13 mouse cellular contexts compared by ENCODE assay signal in the genomic region with DNA sequence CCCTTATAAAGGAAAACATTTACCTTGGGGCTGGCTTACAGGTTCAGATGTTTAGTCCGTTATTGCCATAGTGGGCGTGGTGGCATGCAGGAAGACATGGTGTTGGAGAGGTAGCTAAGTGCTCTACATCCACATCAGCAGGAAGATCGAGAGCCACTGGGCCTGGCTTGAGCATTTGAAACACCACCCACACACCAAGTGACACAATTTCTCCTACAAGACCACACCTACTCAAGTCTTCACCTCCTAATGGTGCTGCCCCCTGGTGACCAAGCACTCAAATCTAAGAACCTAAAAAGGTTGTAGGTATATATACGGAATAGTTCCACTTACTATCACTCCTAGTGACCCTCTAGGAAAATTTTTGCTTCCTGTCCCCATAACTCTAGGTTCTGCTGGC. TPM values are rescaled to one million over a fixed set of nuclear protein-coding genes. Genes with fewer than 3 reads are reported as not detected.
DNase-seq lines count a peak whose midpoint lies in the region; ATAC-seq and TF ChIP-seq lines count a peak whose summit lies in the region.
"Had no signal": no experiment of that assay in that cellular context is flagged by ENCODE, and none has a peak within 500 bp of the region (broad histone marks: within the 10 kb centered on the region; RNA-seq: fewer than 3 reads in every experiment).

No protein-coding gene starts in this region.

- no peaks in the 10 kb centered on the region for H3K27me3 ChIP-seq in forebrain, postnatal 0 days (ENCODE audit: insufficient read depth, low read length)
- no peaks in the 10 kb centered on the region for H3K27me3 ChIP-seq in forebrain, embryonic 13.5 days
- H3K27me3 ChIP-seq: forebrain, embryonic 15.5 days; midbrain, embryonic 13.5 days had no signal

- no peaks in the 10 kb centered on the region for H3K4me1 ChIP-seq in forebrain, postnatal 0 days (ENCODE audit: insufficient read depth)
- no peaks in the 10 kb centered on the region for H3K4me1 ChIP-seq in forebrain, embryonic 13.5 days
- H3K4me1 ChIP-seq in cortical plate, adult 2 months (ENCODE audit: control insufficient read depth, insufficient read depth, low read length), result no peaks in the 10 kb centered on the region
- H3K4me1 ChIP-seq: forebrain, embryonic 15.5 days; midbrain, embryonic 13.5 days had no signal

- no peak overlapping the region for H3K4me2 ChIP-seq in forebrain, postnatal 0 days (ENCODE audit: low read depth)
- no peak overlapping the region for H3K4me2 ChIP-seq in forebrain, embryonic 13.5 days
- H3K4me2 ChIP-seq: forebrain, embryonic 15.5 days; midbrain, embryonic 13.5 days had no signal

- no peak overlapping the region for H3K27ac ChIP-seq in forebrain, postnatal 0 days (ENCODE audit: low read depth, low read length)
- H3K27ac ChIP-seq in forebrain, embryonic 13.5 days, result no peak overlapping the region
- H3K27ac ChIP-seq in cortical plate, adult 2 months (ENCODE audit: insufficient read depth, low read length), result no peak overlapping the region
- H3K27ac ChIP-seq: forebrain, embryonic 15.5 days; left cerebral cortex, adult 2 months; midbrain, embryonic 13.5 days had no signal

- no peak for ATAC-seq in forebrain, postnatal 0 days
- no peak for ATAC-seq in forebrain, embryonic 13.5 days
- ATAC-seq: forebrain, embryonic 15.5 days; inflammation-experienced regulatory T-cells, adult 6 months; midbrain, embryonic 13.5 days had no signal

- WGBS in forebrain, postnatal 0 days, result 86% methylated on average over 4 of the region's 4 CpGs
- WGBS in forebrain, embryonic 13.5 days, result 89% methylated on average over 4 of the region's 4 CpGs

- H3K4me3 ChIP-seq in forebrain, postnatal 0 days (ENCODE audit: low read depth, low read length), result no peak overlapping the region
- H3K4me3 ChIP-seq in forebrain, embryonic 13.5 days, result no peak overlapping the region
- H3K4me3 ChIP-seq in cortical plate, adult 2 months (ENCODE audit: insufficient read depth, low read length), result no peak overlapping the region
- H3K4me3 ChIP-seq: forebrain, embryonic 15.5 days; left cerebral cortex, adult 2 months; midbrain, embryonic 13.5 days had no signal

- H3K9me3 ChIP-seq in forebrain, postnatal 0 days (ENCODE audit: low read length), result no peaks in the 10 kb centered on the region
- H3K9me3 ChIP-seq in forebrain, embryonic 13.5 days (replicated peaks), result no peaks in the 10 kb centered on the region
- H3K9me3 ChIP-seq: forebrain, embryonic 15.5 days; midbrain, embryonic 13.5 days had no signal

- H3K36me3 ChIP-seq in forebrain, postnatal 0 days (ENCODE audit: insufficient read depth), result peaks cover 54% of the 10 kb centered on the region
- H3K36me3 ChIP-seq in forebrain, embryonic 13.5 days (ENCODE audit: poor library complexity, severe bottlenecking), result peaks cover 51% of the 10 kb centered on the region

- 0 out of 2 replicates have a peak, but pooled peaks have one; percentile 12 for TF ChIP-seq CTCF in forebrain, postnatal 0 days (IDR thresholded peaks at IDR 0.05; ENCODE audit: low read depth)
- TF ChIP-seq CTCF in cortical plate, adult 2 months (IDR thresholded peaks at IDR 0.05; ENCODE audit: extremely low read depth, insufficient read depth, low read length), result 0 out of 2 replicates have a peak, but pooled peaks have one; percentile 5

- no peak overlapping the region for H3K9ac ChIP-seq in forebrain, postnatal 0 days
- no peak overlapping the region for H3K9ac ChIP-seq in forebrain, embryonic 13.5 days
- H3K9ac ChIP-seq: forebrain, embryonic 15.5 days; midbrain, embryonic 13.5 days had no signal

- DNase-seq in forebrain, postnatal 0 days, result no peak
- peak; percentile 40 for DNase-seq in A20 (ENCODE audit: low read depth, low spot score)
- DNase-seq in lung, postnatal 14 days, result peak; percentile 9
- no peak for DNase-seq in adrenal gland, adult (ENCODE audit: inconsistent age in 2 of 2, low spot score in 1 of 2)
- DNase-seq in cerebellum, postnatal 4 days (ENCODE audit: low spot score in 2 of 2), result no peak
- no peak for DNase-seq in left cerebral cortex, adult 8-10 months (ENCODE audit: low spot score in 2 of 2)
- DNase-seq: adrenal gland, adult 8-10 months had no signal

- TF ChIP-seq POLR2A in cortical plate, adult 2 months (IDR thresholded peaks at IDR 0.05; ENCODE audit: extremely low read depth, insufficient read depth, low read length), result no peak

RNA-seq across cellular contexts. Expression of a gene that starts 32.6 kb away (rescaled TPM):
- total RNA-seq in forebrain, postnatal 0 days (2014; rRNA removed), result 30.2 and 37.3 TPM in 2 replicates
- 13.3 and 19.5 TPM in 2 replicates for polyA plus RNA-seq in forebrain, postnatal 0 days (2015; fragmentation: Nextera tagmentation; extraction: Ambion mirVana)
- polyA plus RNA-seq in forebrain, embryonic 13.5 days (2015; fragmentation: Nextera tagmentation; extraction: Ambion mirVana), result 19.3 and 21.9 TPM in 2 replicates
- polyA plus RNA-seq in cortical plate, adult 2 months (2012; rRNA removed), result 48.9 and 50.8 TPM in 2 replicates
- 10 to 100 TPM; 65.4 to 73.2 (median 71.2) TPM for total RNA-seq in left cerebral cortex, adult 8-10 months (2022)

Comparison
In these comparisons a context has a peak if more than half of its experiments do, and no peak if none do; other contexts are left out.
1. DNase-seq: peak in A20 (single experiment) and lung, postnatal 14 days (single experiment); none in forebrain, postnatal 0 days (single experiment), adrenal gland, adult (0 of 2), cerebellum, postnatal 4 days (0 of 2) and left cerebral cortex, adult 8-10 months (0 of 2).